In genomic region chr5:20940696-20941095, GRCm38 (mm10) we compare ENCODE assay signal across 11 mouse cellular contexts. TPM values are rescaled to one million over a fixed set of nuclear protein-coding genes. Genes with fewer than 3 reads are reported as not detected.
DNase-seq lines count a peak whose midpoint lies in the region; ATAC-seq and TF ChIP-seq lines count a peak whose summit lies in the region.
"Had no signal": no experiment of that assay in that cellular context is flagged by ENCODE, and none has a peak within 500 bp of the region (broad histone marks: within the 10 kb centered on the region; RNA-seq: fewer than 3 reads in every experiment).

No protein-coding gene starts in this region.

- H3K9me3 ChIP-seq in intestine, embryonic 16.5 days (ENCODE audit: control insufficient read depth, low read length): no peaks in the 10 kb centered on the region
- no peaks in the 10 kb centered on the region for H3K9me3 ChIP-seq in intestine, embryonic 15.5 days
- H3K9me3 ChIP-seq in liver, embryonic 13.5 days (replicated peaks): no peaks in the 10 kb centered on the region
- H3K9me3 ChIP-seq: embryonic facial prominence, embryonic 15.5 days; stomach, embryonic 15.5 days had no signal

- no peaks in the 10 kb centered on the region for H3K36me3 ChIP-seq in intestine, embryonic 16.5 days (ENCODE audit: control insufficient read depth, insufficient read depth, low read length)
- no peaks in the 10 kb centered on the region for H3K36me3 ChIP-seq in intestine, embryonic 15.5 days
- H3K36me3 ChIP-seq in liver, embryonic 13.5 days: 0 out of 2 replicates have a peak, but pooled peaks cover 4% of the 10 kb centered on the region
- H3K36me3 ChIP-seq: embryonic facial prominence, embryonic 15.5 days; stomach, embryonic 15.5 days had no signal

- H3K27me3 ChIP-seq in intestine, embryonic 16.5 days (replicated peaks; ENCODE audit: control insufficient read depth, insufficient read depth, low read length): no peaks in the 10 kb centered on the region
- H3K27me3 ChIP-seq in intestine, embryonic 15.5 days (replicated peaks): no peaks in the 10 kb centered on the region
- H3K27me3 ChIP-seq in cerebellum, adult 2 months (ENCODE audit: control insufficient read depth, insufficient read depth, low read length): no peaks in the 10 kb centered on the region
- no peaks in the 10 kb centered on the region for H3K27me3 ChIP-seq in liver, embryonic 13.5 days
- H3K27me3 ChIP-seq: embryonic facial prominence, embryonic 15.5 days; stomach, embryonic 15.5 days had no signal

- 81% methylated on average over 4 of the region's 4 CpGs for WGBS in intestine, embryonic 16.5 days
- 90% methylated on average over 4 of the region's 4 CpGs for WGBS in intestine, embryonic 15.5 days
- WGBS in cerebellum, adult 2 months: 11% methylated on average over 4 of the region's 4 CpGs
- 41% methylated on average over 4 of the region's 4 CpGs for WGBS in liver, embryonic 13.5 days (ENCODE audit: insufficient replicate concordance)

- TF ChIP-seq CTCF in cerebellum, adult 2 months (IDR thresholded peaks at IDR 0.05; ENCODE audit: borderline replicate concordance, insufficient read depth, low read depth, low read length): no peak

- H3K4me3 ChIP-seq in intestine, embryonic 16.5 days (ENCODE audit: low read length): no peak overlapping the region
- no peak overlapping the region for H3K4me3 ChIP-seq in intestine, embryonic 15.5 days (replicated peaks)
- H3K4me3 ChIP-seq in cerebellum, adult 2 months (replicated peaks; ENCODE audit: insufficient read depth, low read depth, low read length): no peak overlapping the region
- no peak overlapping the region for H3K4me3 ChIP-seq in liver, embryonic 13.5 days (replicated peaks)
- H3K4me3 ChIP-seq: embryonic facial prominence, embryonic 15.5 days; stomach, embryonic 15.5 days had no signal

- H3K4me2 ChIP-seq in intestine, embryonic 16.5 days (ENCODE audit: low read depth, low read length): no peak overlapping the region
- no peak overlapping the region for H3K4me2 ChIP-seq in intestine, embryonic 15.5 days (replicated peaks)
- H3K4me2 ChIP-seq in liver, embryonic 13.5 days: peak overlapping the region; percentile 39
- H3K4me2 ChIP-seq: embryonic facial prominence, embryonic 15.5 days; stomach, embryonic 15.5 days had no signal

- ATAC-seq in intestine, embryonic 16.5 days: 0 out of 2 replicates have a peak, but pooled peaks have one; percentile 13
- no peak for ATAC-seq in intestine, embryonic 15.5 days
- ATAC-seq in liver, embryonic 13.5 days (ENCODE audit: low read depth): peak; percentile 21

- no peak overlapping the region for H3K27ac ChIP-seq in intestine, embryonic 16.5 days (ENCODE audit: low read length)
- no peak overlapping the region for H3K27ac ChIP-seq in intestine, embryonic 15.5 days
- 0 out of 2 replicates have a peak overlapping the region, but pooled peaks have one; percentile 31 for H3K27ac ChIP-seq in cerebellum, adult 2 months (ENCODE audit: insufficient read depth, low read length)
- peak overlapping the region; percentile 85 for H3K27ac ChIP-seq in liver, embryonic 13.5 days
- H3K27ac ChIP-seq: embryonic facial prominence, embryonic 15.5 days; stomach, embryonic 15.5 days had no signal

- H3K9ac ChIP-seq in intestine, embryonic 16.5 days (ENCODE audit: low read depth, low read length): no peak overlapping the region
- H3K9ac ChIP-seq in intestine, embryonic 15.5 days: no peak overlapping the region
- H3K9ac ChIP-seq in liver, embryonic 13.5 days: peak overlapping the region; percentile 57; the same call in 1 of the 2 replicates
- H3K9ac ChIP-seq: embryonic facial prominence, embryonic 15.5 days; stomach, embryonic 15.5 days had no signal

- no peak for TF ChIP-seq POLR2A in cerebellum, adult 2 months (IDR thresholded peaks at IDR 0.05; ENCODE audit: borderline replicate concordance, insufficient read depth, low read length)

- H3K4me1 ChIP-seq in intestine, embryonic 16.5 days (ENCODE audit: control insufficient read depth, insufficient read depth, low read length): peaks cover 11% of the 10 kb centered on the region
- H3K4me1 ChIP-seq in intestine, embryonic 15.5 days (replicated peaks): peaks cover 7% of the 10 kb centered on the region; the same call in 1 of the 2 replicates
- H3K4me1 ChIP-seq in cerebellum, adult 2 months (ENCODE audit: control insufficient read depth, insufficient read depth, low read length): peaks cover 31% of the 10 kb centered on the region; the same call in 1 of the 2 replicates
- H3K4me1 ChIP-seq in liver, embryonic 13.5 days (replicated peaks): peaks cover 81% of the 10 kb centered on the region

- peak; percentile 54 for DNase-seq in cerebellum, adult 11-12 months
- DNase-seq in cerebellum, adult 9-10 months: no peak
- DNase-seq in cerebellum, adult 2 months: peak; percentile 49 to 52
- DNase-seq in liver, embryonic 13.5 days: no peak
- no peak for DNase-seq in embryo, embryonic 10.5 days (ENCODE audit: low spot score)
- no peak for DNase-seq in ovary, adult 18-20 months (ENCODE audit: low spot score)
- DNase-seq: adrenal gland, postnatal 25 days had no signal

RNA-seq across cellular contexts. Expression of gene Rsbn1l, which starts 15.5 kb away (rescaled TPM):
- 3.0 and 3.2 TPM in 2 replicates for polyA plus RNA-seq in intestine, embryonic 16.5 days (2015; fragmentation: Nextera tagmentation; extraction: Ambion mirVana)
- polyA plus RNA-seq in intestine, embryonic 15.5 days (2015; fragmentation: Nextera tagmentation; extraction: Ambion mirVana): 4.2 and 4.9 TPM in 2 replicates
- 12.9 and 14.4 TPM in 2 replicates for polyA plus RNA-seq in cerebellum, adult 2 months (2012; rRNA removed)
- 4.0 and 5.1 TPM in 2 replicates for polyA plus RNA-seq in liver, embryonic 13.5 days (2015; fragmentation: Nextera tagmentation; extraction: Ambion mirVana)

RNA-seq across cellular contexts. Expression of gene Tmem60, which starts 58.7 kb away (rescaled TPM):
- polyA plus RNA-seq in intestine, embryonic 16.5 days (2015; fragmentation: Nextera tagmentation; extraction: Ambion mirVana): 52.8 and 55.4 TPM in 2 replicates
- polyA plus RNA-seq in intestine, embryonic 15.5 days (2015; fragmentation: Nextera tagmentation; extraction: Ambion mirVana): 51.3 and 58.2 TPM in 2 replicates
- polyA plus RNA-seq in cerebellum, adult 2 months (2012; rRNA removed): 44.4 and 50.7 TPM in 2 replicates
- 39.5 and 40.6 TPM in 2 replicates for polyA plus RNA-seq in liver, embryonic 13.5 days (2015; fragmentation: Nextera tagmentation; extraction: Ambion mirVana)

RNA-seq across cellular contexts. Expression of gene Phtf2, which starts 58.8 kb away (rescaled TPM):
- 6.1 and 6.4 TPM in 2 replicates for polyA plus RNA-seq in intestine, embryonic 16.5 days (2015; fragmentation: Nextera tagmentation; extraction: Ambion mirVana)
- polyA plus RNA-seq in intestine, embryonic 15.5 days (2015; fragmentation: Nextera tagmentation; extraction: Ambion mirVana): 7.5 and 8.4 TPM in 2 replicates
- 10.2 and 10.8 TPM in 2 replicates for polyA plus RNA-seq in cerebellum, adult 2 months (2012; rRNA removed)
- 6.2 and 8.7 TPM in 2 replicates for polyA plus RNA-seq in liver, embryonic 13.5 days (2015; fragmentation: Nextera tagmentation; extraction: Ambion mirVana)

Comparison
In these comparisons a context has a peak if more than half of its experiments do, and no peak if none do; other contexts are left out.
1. DNase-seq: peak in cerebellum, adult 11-12 months (single experiment) and cerebellum, adult 2 months (2 of 2); none in cerebellum, adult 9-10 months (single experiment), liver, embryonic 13.5 days (single experiment), embryo, embryonic 10.5 days (single experiment) and ovary, adult 18-20 months (single experiment).
2. H3K27ac ChIP-seq: peak in cerebellum, adult 2 months (single experiment) and liver, embryonic 13.5 days (single experiment); none in intestine, embryonic 16.5 days (single experiment) and intestine, embryonic 15.5 days (single experiment).